Mouse (Mus musculus): ENCODE measurements around the gene Naaladl1.

Gene Naaladl1

DNA sequence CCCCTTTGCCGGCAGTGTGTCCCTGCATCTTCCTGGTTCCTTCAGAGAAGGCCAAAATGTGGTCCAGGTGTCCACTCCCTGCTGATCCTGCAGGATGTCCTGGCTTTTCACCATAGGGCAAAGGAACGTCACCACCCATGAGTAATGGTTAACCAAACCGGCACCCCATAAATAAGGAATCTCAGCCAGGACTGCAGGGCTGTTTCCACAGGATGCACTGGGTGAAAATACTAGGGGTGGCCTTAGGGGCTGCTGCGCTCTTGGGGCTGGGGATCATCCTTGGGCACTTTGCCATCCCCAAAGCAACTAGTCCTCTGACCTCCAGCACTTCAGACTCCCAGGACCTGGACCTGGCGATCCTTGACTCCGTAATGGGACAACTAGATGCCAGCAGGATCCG lies at the start of gene Naaladl1:
Gene Naaladl1 (plus strand): TSS at position 197 of the 400 bp plus-strand sequence.
- DNase-seq: no peak

DNA sequence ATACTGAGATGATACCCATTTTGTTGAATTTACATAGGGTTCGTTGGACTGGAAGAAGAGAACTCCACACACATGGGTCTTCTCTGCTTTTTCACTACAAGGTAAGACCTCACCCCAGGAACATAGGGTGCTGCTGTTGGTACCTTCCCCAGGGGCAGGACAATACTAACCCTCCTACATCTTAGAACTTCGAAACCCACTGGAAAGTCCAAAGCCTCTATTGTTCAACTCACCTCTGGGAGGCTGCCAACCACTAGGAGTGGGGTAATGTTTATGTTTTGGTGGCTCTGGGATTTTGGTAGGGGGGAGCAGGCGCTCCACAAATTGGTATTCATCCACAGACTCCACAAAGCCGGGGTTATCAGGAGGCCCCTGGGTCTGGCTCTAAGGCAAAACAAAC lies 48.9 kb upstream of the Naaladl1 start:
- DNase-seq: no peak

DNA sequence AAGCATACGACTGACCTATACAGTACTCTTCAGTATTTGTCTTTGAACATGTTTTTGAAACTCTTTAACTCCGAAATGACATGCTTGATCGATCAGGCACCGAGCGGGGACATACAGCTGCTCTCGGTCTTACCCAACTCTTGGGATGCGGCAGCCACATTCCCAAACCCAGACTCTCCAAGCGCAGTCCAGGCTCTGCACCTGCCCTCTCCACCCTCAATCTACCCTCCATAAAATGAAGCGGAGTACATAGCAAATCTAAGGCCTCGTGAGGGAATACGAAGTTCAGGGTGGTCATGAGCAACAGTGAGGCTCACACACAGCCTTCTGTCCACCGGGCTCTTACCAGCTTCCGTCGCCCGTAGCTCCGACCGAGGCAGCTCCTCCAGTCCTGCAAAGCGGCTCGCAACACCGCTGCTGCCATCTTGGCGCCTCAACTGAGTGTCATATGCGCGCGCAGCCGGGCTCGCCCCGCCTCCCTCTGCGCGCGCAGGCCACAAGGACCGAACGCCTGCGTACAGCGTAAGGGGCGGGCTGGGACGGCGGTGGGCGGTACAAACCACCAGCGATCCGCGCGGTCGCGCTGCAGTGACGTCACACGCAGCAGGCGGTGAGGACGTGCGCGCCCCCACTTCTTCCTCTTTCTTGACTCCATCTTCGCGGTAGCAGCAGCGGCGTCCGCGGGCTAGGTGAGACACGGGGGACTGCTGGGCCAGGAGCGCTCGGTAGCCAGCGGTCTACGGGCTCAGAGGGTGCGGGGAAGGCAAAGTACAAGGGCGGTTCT lies 48.1 kb upstream of the Naaladl1 start, which contains the start of the genes Mrpl49 and Fau:
Gene Mrpl49 (minus strand): TSS at position 473 of the 784 bp plus-strand sequence.
Gene Fau (plus strand): TSS at position 532 of the 784 bp plus-strand sequence.
- DNase-seq: peak; percentile 100

DNA sequence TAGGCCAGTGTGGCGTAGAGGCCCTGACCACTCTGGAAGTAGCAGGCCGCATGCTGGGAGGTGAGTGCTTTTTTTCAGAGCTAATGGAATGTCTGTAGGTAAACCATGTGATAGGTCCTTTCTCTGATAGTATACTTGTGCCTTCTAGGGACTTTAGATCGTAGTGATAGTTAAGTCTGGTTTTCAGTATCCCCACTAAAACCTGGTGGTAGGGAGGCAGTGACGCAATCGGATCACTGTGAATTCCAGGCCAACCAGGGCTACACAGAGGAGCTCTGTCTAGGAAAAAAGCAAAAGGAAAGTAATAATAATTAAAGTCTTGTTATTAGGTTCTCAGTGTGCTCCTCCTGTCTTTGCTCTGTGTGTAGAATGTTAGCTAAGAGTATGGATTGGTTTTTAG lies 47.1 kb upstream of the Naaladl1 start:
- no peak for DNase-seq

DNA sequence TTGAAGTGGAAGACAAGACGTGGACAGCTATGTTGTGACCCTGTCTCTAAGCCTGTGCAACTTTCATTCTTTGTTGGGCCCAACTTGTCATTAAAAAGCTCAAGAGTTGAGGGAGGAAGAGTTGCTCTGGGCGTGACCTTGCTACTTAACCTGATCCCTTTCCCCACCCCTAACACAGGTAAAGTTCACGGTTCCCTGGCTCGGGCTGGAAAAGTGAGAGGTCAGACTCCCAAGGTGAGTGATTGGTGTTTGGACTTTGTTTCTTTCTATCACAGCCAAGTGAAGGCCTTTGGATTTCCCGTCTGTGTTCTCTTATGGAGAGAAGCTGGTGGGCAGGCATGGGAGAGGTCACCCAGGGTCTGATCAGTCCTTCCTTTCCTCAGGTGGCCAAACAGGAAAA lies 46.6 kb upstream of the Naaladl1 start:
- DNase-seq: no peak

DNA sequence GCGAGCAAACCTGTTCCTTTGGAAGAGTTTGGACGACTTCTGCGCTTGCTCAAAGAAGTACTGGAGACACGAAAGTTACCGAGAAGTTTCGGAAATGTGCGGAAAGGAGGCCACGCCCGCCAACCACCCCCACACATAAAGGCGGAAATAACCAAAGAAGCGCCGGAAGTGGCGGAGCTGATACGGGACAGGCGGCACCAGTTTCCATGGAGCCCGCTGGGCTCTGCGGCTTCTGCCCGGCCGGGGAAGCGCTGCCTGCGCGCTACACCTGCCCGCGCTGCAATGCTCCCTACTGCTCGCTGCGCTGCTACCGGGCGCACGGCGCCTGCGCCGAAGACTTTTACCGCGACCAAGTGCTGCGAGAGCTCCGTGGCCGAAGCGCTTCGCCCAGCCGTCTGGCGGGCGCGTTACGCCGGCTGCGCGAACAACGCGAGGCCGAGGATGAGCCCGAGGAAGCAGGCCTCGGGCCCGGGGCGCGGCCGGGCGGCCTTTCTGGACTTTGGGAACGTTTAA lies 44.5 kb upstream of the Naaladl1 start, which contains the start of gene Znhit2:
Gene Znhit2 (plus strand): TSS at position 172 of the 513 bp plus-strand sequence.
- DNase-seq: peak; percentile 92

DNA sequence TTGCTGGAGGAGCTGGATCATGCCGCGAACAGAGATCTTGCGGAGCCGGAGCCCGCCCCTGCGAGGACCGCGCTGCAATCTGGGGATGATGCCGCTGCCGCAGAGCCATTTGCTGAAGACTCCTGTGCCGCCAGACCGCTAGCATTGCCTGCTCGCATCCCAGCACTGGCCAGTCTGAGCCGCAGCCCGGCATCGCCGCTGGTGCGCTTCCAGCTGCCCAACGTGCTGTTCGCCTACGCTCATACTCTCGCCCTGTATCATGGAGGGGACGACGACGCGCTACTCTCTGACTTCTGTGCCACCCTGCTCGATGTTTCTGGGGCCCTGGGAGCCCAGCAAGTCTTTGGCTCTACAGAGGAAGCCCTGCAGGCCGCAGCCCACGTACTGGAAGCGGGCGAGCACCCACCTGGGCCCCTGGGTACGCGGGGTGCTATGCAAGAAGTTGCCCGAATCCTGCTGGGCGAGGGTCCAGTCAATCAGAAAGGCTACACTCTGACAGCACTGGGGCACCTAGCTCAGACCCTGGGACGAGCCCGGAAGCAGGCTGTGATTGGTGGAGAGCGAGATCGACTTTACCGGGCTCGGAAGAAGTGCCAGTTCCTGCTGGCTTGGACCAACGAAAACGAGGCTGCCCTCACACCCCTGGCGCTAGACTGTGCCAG lies 43.8 kb upstream of the Naaladl1 start:
- peak; percentile 77 for DNase-seq

DNA sequence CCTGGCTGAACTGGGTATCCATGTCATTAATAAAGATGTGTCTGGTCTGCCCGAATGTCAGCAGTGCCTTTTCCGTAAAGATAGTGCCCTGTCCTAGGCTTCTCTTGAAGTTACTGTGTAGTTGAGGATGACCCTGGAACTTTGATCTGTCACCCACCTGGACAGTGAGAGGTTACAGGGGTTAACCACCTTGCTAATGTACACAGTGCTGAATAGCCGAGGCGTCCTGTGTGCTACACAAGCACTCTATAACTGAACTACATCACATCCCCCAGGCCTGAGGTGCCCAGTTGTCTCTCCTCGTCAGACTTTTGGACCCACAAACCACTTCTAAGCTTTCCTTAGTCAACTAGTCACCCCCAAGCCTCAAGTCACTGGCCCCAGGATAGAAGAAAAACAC lies 43.2 kb upstream of the Naaladl1 start:
- no peak for DNase-seq

DNA sequence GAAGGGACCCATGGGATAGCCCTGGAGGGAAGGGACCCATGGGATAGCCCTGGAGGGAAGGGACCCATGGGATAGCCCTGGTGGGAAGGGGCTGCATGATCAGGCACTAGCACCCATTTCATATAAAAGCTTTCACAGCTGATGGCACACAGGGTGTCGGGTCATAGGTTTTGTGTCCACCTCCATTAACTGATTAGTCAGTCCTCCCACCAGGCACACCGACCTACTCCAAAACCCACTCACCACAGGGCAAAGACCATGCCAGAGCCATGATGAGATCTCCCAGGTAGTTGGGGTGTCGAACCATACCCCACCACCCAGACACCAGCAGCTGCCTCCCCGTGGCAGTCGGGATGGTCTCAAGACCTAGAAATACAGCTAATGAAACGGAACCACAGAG lies 42.5 kb upstream of the Naaladl1 start:
- no peak for DNase-seq

DNA sequence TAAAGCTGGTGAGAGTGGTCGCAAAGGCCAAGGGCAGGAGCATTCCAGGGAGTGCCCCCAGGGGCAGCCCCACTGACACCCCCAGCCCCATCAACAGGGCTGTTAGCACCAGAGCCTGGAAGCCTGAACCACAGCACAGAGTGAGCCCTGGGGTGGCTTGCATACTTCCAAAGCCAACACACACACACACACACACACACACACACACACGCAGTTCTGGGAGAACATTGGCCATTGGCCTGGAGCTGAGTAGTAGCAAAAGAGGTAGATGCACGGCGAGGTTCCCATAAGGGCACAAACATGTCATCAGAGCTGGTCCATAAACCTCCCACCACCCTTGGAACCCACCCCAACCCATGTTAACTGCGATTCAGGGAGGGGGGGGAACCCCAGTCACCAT lies 39.0 kb upstream of the Naaladl1 start:
- DNase-seq: no peak

DNA sequence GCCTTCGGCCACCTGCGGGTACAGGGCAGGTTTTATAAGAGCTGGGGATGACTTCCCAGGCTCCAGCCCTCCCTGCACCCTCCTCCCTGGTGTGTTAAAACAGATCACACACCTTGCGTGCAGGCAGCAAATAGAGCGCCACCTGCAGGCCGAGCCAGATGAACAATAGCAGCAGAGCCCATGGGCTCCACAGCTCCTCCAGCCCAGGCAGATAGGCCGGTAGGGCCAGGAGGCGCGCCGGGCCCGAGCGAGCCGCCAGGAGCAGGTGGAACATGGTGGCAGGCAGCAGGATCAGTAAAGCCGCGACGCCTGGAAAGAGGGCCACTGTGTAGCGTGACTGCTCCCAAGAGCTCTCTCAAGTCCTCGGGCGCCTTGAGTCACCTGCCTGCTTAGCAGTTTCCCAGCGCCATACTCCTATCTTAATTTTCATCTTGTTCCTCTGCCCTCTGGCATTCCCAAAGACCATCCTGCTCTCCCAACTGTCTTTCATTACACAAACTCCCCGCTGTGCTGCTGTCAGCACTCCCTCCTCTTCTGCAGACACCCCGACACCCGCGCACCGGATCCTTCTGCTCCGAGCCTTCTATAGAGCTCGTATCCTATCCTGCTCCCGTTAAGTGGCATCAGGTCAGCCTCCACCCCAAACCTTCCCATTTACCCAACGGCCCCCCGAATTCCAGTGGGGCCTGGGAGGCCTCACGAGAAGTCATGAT lies 38.4 kb upstream of the Naaladl1 start:
- DNase-seq: peak; percentile 96

DNA sequence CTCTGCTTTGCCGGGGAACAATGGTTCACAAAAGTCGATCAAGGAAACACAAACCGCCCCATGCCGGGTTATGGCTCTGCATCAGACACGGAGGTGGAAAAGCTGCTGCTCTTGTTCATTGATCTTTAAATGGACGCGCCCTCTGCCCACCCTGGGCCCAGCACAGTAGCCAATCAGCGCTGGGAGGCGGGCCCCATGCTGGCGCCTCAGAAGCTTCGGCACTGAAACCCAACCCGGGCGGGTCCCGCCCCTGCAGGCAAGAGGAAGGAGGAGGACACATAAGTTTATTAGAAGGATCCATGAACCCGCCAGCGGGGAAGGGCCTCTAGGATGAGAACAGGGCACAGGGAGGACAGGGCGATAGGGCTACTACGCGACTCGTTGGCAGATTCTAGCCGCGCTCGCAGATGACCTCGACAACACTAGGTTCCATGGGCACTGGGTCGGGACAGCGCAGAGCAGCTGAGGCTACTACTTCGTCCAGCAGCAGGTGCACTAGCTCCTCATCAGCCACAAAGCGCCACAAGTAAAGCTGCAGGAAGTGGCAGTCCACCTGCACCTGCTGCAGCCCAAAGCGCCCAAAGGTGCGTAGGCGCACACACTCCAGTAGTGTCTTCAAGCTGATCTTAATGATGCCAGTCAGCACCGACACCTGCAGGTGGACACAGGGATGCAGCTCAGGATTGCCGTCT lies 37.7 kb upstream of the Naaladl1 start, which contains the start of gene Tm7sf2:
Gene Tm7sf2 (minus strand): TSS at position 650 of the 692 bp plus-strand sequence.
- DNase-seq: peak; percentile 89

DNA sequence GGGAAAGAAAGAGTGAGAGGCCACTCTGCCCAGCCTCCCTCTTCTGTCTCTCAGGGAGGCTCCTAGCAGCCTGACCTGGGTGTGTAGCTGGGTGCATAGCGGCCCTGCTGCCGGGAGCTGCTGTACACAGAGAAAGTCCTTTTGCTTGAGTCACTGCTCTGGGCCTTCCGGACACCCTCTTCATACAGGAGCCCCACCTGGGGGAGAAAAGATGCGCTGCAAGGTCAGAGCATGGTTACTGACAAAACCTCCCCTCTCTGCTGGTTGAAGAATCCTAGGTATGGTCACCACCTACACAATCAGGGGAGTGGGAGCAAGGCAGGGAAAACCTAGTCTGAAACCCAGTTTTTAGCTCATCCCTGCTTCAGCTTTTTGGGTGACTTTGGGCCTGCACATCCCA lies 36.6 kb upstream of the Naaladl1 start:
- DNase-seq: peak; percentile 77

DNA sequence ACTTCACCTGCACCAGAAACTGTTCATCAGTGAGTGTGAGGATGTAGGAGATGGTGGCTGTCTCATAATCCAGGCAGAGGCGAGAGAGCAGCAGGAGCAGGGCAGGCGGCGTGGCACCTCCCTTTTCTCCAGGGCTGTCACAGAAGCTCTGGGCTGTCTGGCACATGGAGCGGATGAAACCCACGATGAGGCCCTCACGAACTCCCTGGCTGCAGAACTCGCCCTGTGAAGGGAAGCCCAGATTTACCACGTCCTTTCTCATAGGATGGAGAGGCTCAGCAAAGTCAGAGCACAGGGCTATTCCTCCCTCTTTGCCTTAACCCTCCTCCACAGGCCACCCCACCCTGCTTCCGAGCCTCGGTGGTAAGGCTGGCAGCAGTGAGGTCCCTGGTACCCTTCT lies 35.7 kb upstream of the Naaladl1 start:
- DNase-seq: no peak

DNA sequence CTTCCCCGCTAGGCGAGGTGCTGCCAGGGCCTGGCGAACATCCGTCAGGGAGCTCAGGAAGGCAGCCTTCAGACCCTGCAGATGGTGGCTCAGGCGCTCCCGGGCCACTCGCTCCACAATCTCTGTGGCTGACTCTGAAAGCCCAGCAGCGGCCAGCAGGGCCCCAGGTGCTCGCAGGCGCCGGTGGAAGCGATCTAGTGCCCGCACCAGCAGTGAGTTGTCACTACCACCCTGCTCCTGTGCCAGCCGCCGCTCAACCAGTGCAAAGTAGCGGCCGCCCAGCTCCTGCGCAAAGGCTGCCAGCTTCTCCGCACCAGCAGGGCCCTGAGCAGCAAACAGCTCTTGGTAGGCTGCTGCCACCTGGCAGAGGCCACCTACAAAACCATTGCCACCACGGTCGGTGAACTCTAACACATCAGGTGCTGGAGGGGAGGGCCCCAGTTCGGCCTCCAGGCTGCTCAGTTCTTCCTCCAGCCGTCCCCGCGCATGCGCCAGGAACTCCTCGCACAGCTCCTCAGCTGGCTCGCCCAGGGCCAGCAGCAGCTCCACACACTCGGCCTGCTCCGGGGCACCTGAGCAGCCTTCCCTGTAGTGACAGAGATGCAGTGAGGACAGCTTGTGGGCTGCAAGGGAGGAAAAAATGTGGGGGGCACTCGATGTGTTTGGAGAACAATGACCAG lies 34.9 kb upstream of the Naaladl1 start:
- peak; percentile 19 for DNase-seq

DNA sequence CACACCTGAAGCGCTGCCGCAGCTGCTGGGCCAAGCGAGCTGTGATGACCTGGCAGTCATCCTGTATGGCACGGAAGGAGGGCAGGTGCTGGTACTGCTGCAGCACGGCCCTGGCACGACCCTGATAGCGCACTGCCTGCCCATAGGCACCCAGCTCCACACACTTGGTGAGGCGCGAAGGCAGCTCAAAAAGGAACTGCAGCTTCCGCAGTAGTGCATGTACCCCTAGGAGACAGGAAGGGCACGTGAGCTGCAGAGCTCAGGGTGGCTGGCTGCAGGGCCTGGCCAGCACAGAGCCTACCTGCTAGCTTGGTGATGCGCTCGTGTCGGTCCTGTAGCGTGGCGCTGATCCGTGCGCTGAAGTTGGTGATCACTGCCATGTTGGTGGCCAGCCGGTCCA lies 34.3 kb upstream of the Naaladl1 start:
- no peak for DNase-seq

DNA sequence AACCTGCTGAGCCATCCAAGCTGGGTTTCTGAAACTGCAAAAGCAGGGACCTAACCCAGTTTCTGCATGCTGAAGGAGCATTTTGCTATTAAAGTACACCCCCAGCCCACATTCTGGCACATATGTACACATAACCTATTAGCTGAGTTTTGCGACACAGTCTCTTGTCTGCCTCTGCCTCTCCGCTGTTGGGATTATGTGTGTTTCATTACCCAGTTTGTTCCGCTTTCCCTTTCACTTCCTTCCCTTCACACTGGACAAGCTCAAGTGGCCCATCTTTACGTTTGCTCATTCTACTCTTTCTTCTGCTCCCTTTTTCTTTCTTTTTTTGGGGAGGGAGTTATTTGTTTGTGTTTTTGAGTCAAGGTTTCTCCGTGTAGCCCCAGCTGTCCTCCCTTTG lies 31.7 kb upstream of the Naaladl1 start:
- no peak for DNase-seq

DNA sequence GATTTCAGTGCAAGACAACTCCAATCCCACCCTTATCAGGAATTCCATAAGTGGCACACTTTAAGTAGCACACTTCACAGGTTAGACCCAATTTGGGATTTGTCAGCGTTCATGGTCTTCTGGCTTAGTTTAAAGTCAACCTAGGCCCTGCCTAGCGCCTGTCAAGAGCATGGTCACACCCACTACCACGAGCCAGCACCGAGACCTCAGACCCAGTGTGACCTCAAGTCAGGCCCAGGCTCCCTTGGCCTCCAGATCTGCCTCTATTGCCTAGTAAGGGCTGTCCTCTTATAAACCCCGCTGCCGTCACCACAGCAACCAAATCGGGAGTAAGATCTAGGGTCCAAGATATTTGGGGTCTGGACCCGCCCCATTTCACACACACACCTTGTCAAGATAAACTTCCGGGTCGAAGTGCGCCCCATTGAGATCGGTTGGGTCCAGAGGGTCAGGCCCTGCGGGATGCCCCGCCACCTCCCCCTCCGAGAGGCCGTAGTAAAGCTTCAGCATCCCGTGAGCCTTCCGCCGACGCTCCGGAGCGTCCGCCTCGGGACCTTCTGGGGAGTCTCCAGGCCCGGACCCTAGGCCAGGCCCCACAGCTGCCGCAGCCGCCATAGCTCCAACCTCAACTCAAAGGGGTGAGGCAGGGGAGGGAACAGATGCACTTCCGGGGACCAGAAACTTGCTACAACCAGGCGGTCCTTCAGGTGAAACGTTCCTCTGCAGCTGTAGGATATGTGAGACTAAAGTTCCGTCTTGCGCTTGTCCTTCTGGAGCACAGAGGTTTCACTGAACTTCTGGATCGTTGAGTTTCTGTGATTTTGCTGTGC lies 28.8 kb upstream of the Naaladl1 start, which contains the start of gene Vps51:
Gene Vps51 (minus strand): TSS at position 668 of the 830 bp plus-strand sequence.
- peak; percentile 86 for DNase-seq

DNA sequence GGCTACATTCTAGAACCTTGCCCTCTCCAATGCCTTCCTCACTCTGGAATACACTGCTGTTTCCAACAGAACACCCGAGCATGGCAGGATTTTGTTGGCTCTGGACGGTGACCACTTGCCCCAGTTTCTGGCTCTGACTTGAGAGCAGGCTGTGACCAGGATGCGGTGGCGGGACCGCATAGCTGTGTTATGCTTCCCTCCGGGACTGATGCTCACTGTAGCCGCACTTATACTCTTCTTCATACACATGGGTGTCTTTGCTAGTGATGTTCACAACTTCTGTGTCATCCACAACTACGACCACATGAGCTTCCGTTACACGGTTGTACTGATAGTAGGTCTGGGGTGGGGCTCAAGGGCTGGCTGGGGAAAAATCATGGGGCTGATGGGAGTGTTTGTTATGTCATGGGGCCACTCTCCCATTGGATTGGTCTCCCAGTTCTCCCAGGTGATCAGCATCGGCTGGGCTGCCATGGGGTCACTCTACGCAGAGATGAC lies 25.6 kb upstream of the Naaladl1 start, which contains the start of gene Tmem262:
Gene Tmem262 (plus strand): TSS at position 51 of the 498 bp plus-strand sequence.
- DNase-seq: no peak

DNA sequence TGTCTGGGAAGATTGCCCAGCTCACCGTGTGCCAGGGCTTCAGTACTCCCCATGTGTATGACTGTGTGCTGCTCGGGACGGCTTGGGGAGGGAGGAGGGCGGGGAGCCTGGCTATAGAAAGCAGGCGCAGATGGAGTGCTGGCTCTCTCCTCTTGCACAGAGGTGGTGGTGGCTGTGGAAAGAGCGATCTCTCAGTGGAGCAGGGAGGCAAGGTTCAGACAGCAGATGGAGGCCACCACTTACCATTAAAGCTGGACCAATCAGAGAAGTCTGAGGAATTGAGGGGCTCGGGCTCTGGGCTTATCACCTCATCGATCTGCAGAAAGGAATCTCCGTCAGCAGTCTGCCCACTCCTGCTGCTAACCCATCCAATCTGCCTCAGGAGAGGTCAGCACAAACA lies 23.4 kb upstream of the Naaladl1 start, which contains the start of gene Gm28374:
Gene Gm28374 (minus strand): TSS at position 101 of the 400 bp plus-strand sequence.
- no peak for DNase-seq
